Mouse (Mus musculus) megakaryocyte, adult 5-6 weeks (primary cell): ENCODE data around the gene Entpd8. TPM values are rescaled to one million over a fixed set of nuclear protein-coding genes. Genes with fewer than 3 reads are reported as not detected.
A peak's percentile ranks its signal among the peaks of the same experiment; 100 is the strongest.

Experiments used
- ATAC-seq: 2 replicates; pipeline ENCODE4 v1.8.0; 2016; ENCODE audit warnings: mild to moderate bottlenecking, inconsistent platforms; ENCODE audit not compliant: poor library complexity, severe bottlenecking
- total RNA-seq, 2 experiments: library from RNA; stranded (forward) in 1 of 2; stranded (reverse) in 1 of 2; fragments of 153-499, 151-499 nt in 1 of 2; fragments of 221-1000, 200-1000 nt in 1 of 2; gene quantifications; 2 replicates each; pipeline versions ENCODE4 v1.2.3 to v1.2.4; 2015 to 2017

The Entpd8 gene
- total RNA-seq, 2 experiments from 2014 or later, result not detected

DNA sequence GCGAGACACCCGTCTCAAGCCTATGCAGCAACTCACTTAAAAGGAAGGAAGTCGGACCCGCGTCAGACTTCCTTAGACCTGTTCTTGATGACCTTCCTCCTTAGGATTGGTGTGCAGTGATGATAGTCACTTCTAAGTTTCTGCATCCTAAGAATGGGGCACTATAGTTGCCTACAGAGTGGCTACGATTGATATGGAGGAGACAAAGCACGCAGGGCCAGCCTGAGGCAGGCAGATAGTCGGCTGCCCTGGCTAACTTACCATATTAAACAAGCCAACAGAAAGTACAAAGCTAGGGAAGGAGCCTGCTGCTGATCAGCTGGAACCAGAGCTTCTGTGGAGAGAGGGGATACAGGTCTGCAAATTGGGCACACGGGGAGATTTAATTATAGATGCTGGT is 51.5 kb downstream of the Entpd8 start:
- peak; percentile 30 for ATAC-seq

Other genes with a start within 250 kb of the Entpd8 start
- 26.2 and 30.7 TPM in 2 replicates for gene Ehmt1, start 160.7 kb upstream of the Entpd8 start, total RNA-seq (2015)
- 49.7 and 69.3 TPM in 2 replicates for gene Ehmt1, start 160.7 kb upstream of the Entpd8 start, total RNA-seq (2017)
- gene Arrdc1, start 145.1 kb upstream of the Entpd8 start, total RNA-seq (2015), result 47.2 and 53.9 TPM in 2 replicates
- 106 and 108 TPM in 2 replicates for gene Arrdc1, start 145.1 kb upstream of the Entpd8 start, total RNA-seq (2017)
- gene Zmynd19, start 130.5 kb upstream of the Entpd8 start, total RNA-seq (2015), result 6.0 and 6.4 TPM in 2 replicates
- gene Zmynd19, start 130.5 kb upstream of the Entpd8 start, total RNA-seq (2017), result 17.4 TPM in 2 replicates
- gene Dph7, start 117.9 kb upstream of the Entpd8 start, total RNA-seq (2015), result 6.7 and 9.4 TPM in 2 replicates
- gene Dph7, start 117.9 kb upstream of the Entpd8 start, total RNA-seq (2017), result 6.7 and 8.8 TPM in 2 replicates
- 38.3 and 46.3 TPM in 2 replicates for gene Mrpl41, start 105.2 kb upstream of the Entpd8 start, total RNA-seq (2015)
- 69.8 and 73.4 TPM in 2 replicates for gene Mrpl41, start 105.2 kb upstream of the Entpd8 start, total RNA-seq (2017)
- 43.7 and 55.6 TPM in 2 replicates for gene Pnpla7, start 104.3 kb upstream of the Entpd8 start, total RNA-seq (2015)
- 38.3 and 38.5 TPM in 2 replicates for gene Pnpla7, start 104.3 kb upstream of the Entpd8 start, total RNA-seq (2017)
- 6.0 and 6.9 TPM in 2 replicates for gene Nsmf, start 25.9 kb upstream of the Entpd8 start, total RNA-seq (2015)
- 6.4 and 10.8 TPM in 2 replicates for gene Nsmf, start 25.9 kb upstream of the Entpd8 start, total RNA-seq (2017)
- gene Noxa1, start 14.8 kb downstream of the Entpd8 start, total RNA-seq (2015), result not detected in 2 replicates
- gene Noxa1, start 14.8 kb downstream of the Entpd8 start, total RNA-seq (2017), result not detected in 2 replicates
- gene Nrarp, start 100.5 kb downstream of the Entpd8 start, total RNA-seq (2015), result 1.1 TPM in 1 of 2 replicates, not detected in the other
- gene Nrarp, start 100.5 kb downstream of the Entpd8 start, total RNA-seq (2017), result 0.22 and 0.28 TPM in 2 replicates
- gene Tor4a, start 116.6 kb downstream of the Entpd8 start, total RNA-seq (2015), result 17.4 and 19.7 TPM in 2 replicates
- gene Tor4a, start 116.6 kb downstream of the Entpd8 start, total RNA-seq (2017), result 25.1 and 29.6 TPM in 2 replicates
- 21.4 and 23.8 TPM in 2 replicates for gene Nelfb, start 131.2 kb downstream of the Entpd8 start, total RNA-seq (2015)
- 30.1 and 36.5 TPM in 2 replicates for gene Nelfb, start 131.2 kb downstream of the Entpd8 start, total RNA-seq (2017)
- gene Stpg3, start 134.3 kb downstream of the Entpd8 start, total RNA-seq (2015), result not detected in 2 replicates
- gene Stpg3, start 134.3 kb downstream of the Entpd8 start, total RNA-seq (2017), result not detected in 2 replicates
- gene Fam166a, start 138.4 kb downstream of the Entpd8 start, total RNA-seq (2015), result 0.20 and 0.57 TPM in 2 replicates
- gene Fam166a, start 138.4 kb downstream of the Entpd8 start, total RNA-seq (2017), result not detected in 2 replicates
- 269 and 285 TPM in 2 replicates for gene Tubb4b, start 144.4 kb downstream of the Entpd8 start, total RNA-seq (2015)
- gene Tubb4b, start 144.4 kb downstream of the Entpd8 start, total RNA-seq (2017), result 371 and 385 TPM in 2 replicates
- gene Slc34a3, start 154.1 kb downstream of the Entpd8 start, total RNA-seq (2015), result not detected in 2 replicates
- not detected in 2 replicates for gene Slc34a3, start 154.1 kb downstream of the Entpd8 start, total RNA-seq (2017)
- gene Rnf224, start 156.5 kb downstream of the Entpd8 start, total RNA-seq (2015), result not detected in 2 replicates
- gene Rnf224, start 156.5 kb downstream of the Entpd8 start, total RNA-seq (2017), result not detected in 2 replicates
- 0.14 TPM in 1 of 2 replicates, not detected in the other for gene Rnf208, start 162.0 kb downstream of the Entpd8 start, total RNA-seq (2015)
- gene Rnf208, start 162.0 kb downstream of the Entpd8 start, total RNA-seq (2017), result not detected in 2 replicates
- not detected in 2 replicates for gene Cysrt1, start 162.1 kb downstream of the Entpd8 start, total RNA-seq (2015)
- gene Cysrt1, start 162.1 kb downstream of the Entpd8 start, total RNA-seq (2017), result not detected in 2 replicates
- gene AL732309.1, start 166.6 kb downstream of the Entpd8 start, total RNA-seq (2015), result 4.7 TPM in 2 replicates
- gene AL732309.1, start 166.6 kb downstream of the Entpd8 start, total RNA-seq (2017), result 1.7 TPM in 1 of 2 replicates, not detected in the other
- gene Tmem203, start 175.1 kb downstream of the Entpd8 start, total RNA-seq (2015), result 8.4 and 13.1 TPM in 2 replicates
- gene Tmem203, start 175.1 kb downstream of the Entpd8 start, total RNA-seq (2017), result 7.4 and 10.9 TPM in 2 replicates
- gene Tprn, start 182.3 kb downstream of the Entpd8 start, total RNA-seq (2015), result 7.5 and 10.5 TPM in 2 replicates
- gene Tprn, start 182.3 kb downstream of the Entpd8 start, total RNA-seq (2017), result 5.2 and 6.0 TPM in 2 replicates
- gene Ssna1, start 192.1 kb downstream of the Entpd8 start, total RNA-seq (2015), result 159 TPM in 2 replicates
- 61.1 and 86.0 TPM in 2 replicates for gene Ssna1, start 192.1 kb downstream of the Entpd8 start, total RNA-seq (2017)
- gene Anapc2, start 192.2 kb downstream of the Entpd8 start, total RNA-seq (2015), result 28.9 and 40.5 TPM in 2 replicates
- gene Anapc2, start 192.2 kb downstream of the Entpd8 start, total RNA-seq (2017), result 25.1 and 32.1 TPM in 2 replicates
- gene Tmem210, start 207.8 kb downstream of the Entpd8 start, total RNA-seq (2015), result not detected in 2 replicates
- gene Tmem210, start 207.8 kb downstream of the Entpd8 start, total RNA-seq (2017), result not detected in 2 replicates
- gene Lrrc26, start 209.6 kb downstream of the Entpd8 start, total RNA-seq (2015), result not detected in 2 replicates
- gene Lrrc26, start 209.6 kb downstream of the Entpd8 start, total RNA-seq (2017), result not detected in 2 replicates
- not detected in 2 replicates for gene Grin1, start 238.9 kb downstream of the Entpd8 start, total RNA-seq (2015)
- not detected in 2 replicates for gene Grin1, start 238.9 kb downstream of the Entpd8 start, total RNA-seq (2017)